Mouse (Mus musculus) intestine, embryonic 14.5 days (tissue): ENCODE data around the gene Lrig1. TPM values are rescaled to one million over a fixed set of nuclear protein-coding genes. Genes with fewer than 3 reads are reported as not detected.

Experiments used
- ATAC-seq: fragments of 200-750 bp; cut with Nextera tagmentation; replicated peaks from 2 replicates; pipeline ENCODE4 v1.8.0; 2017; ENCODE audit warnings: low read depth, moderate number of reproducible peaks, moderate TSS enrichment, moderate library complexity; ENCODE audit not compliant: low FRiP score, low TSS enrichment
- DNase-seq: peaks from one replicate; pipeline ENCODE4 v3.0.0-alpha.2; 2018; ENCODE audit warnings: low spot score
- H3K27ac ChIP-seq: fragments of 300-500 bp; sonication (generic); 2 replicates; pipeline ENCODE4 v1.5.1; 2014; ENCODE audit warnings: low read depth, mild to moderate bottlenecking, control low read depth
- H3K27me3 ChIP-seq: fragments of 300-500 bp; sonication (generic); replicated peaks from 2 replicates; pipeline ENCODE4 v1.6.1; 2014; ENCODE audit warnings: low read length, control low read depth; ENCODE audit not compliant: control insufficient read depth, insufficient read depth
- H3K36me3 ChIP-seq: fragments of 300-500 bp; sonication (generic); 2 replicates; pipeline ENCODE4 v1.6.1; 2014; ENCODE audit warnings: low read length, control low read depth; ENCODE audit not compliant: control insufficient read depth, insufficient read depth
- H3K4me1 ChIP-seq: fragments of 300-500 bp; sonication (generic); replicated peaks from 2 replicates; pipeline ENCODE4 v1.6.1; 2014; ENCODE audit warnings: low read length, control low read depth, mixed read lengths; ENCODE audit not compliant: control insufficient read depth, insufficient read depth
- H3K4me2 ChIP-seq: fragments of 300-500 bp; sonication (generic); 2 replicates; pipeline ENCODE4 v1.6.1; 2014; ENCODE audit warnings: low read length
- H3K4me3 ChIP-seq: fragments of 300-500 bp; sonication (generic); 2 replicates; pipeline ENCODE4 v1.5.1; 2014; ENCODE audit warnings: low read depth, low read length, control low read depth, mixed read lengths
- H3K9ac ChIP-seq: fragments of 300-500 bp; sonication (generic); 2 replicates; pipeline ENCODE4 v1.6.1; 2014; ENCODE audit warnings: mild to moderate bottlenecking, low read length
- H3K9me3 ChIP-seq: fragments of 300-500 bp; sonication (generic); 2 replicates; pipeline ENCODE4 v1.6.1; 2016; ENCODE audit warnings: low read length, control low read depth; ENCODE audit not compliant: control insufficient read depth
- WGBS: fragments of 180-500 bp; shearing (Covaris S2); extraction: QIAGEN DNeasy Blood & Tissue Kit; methylation state at CpG from one replicate; pipeline ENCODE4 v1.1.7; 2014; 5-methylcytosine and 5-hydroxymethylcytosine counted together
- polyA plus RNA-seq: library from polyadenylated mRNA; unstranded; fragments of >200 nt; fragmentation: Nextera tagmentation; extraction: Ambion mirVana; gene quantifications from 2 replicates; pipeline ENCODE4 v1.2.1, GENCODE M21; 2014

Gene Lrig1
- polyA plus RNA-seq, 1 experiment from 2014 or later = 32.8 TPM

GRCm38 (mm10) chr6:94631051-94631778 is 68.7 kb downstream of the Lrig1 start:
- no peak overlapping the region for H3K27ac ChIP-seq
- peaks cover 27% of the 10 kb centered on the region for H3K4me1 ChIP-seq
- ATAC-seq = no peak
- 65% methylated on average over 7 of the region's 7 CpGs for WGBS
- no peaks in the 10 kb centered on the region for H3K27me3 ChIP-seq
- no peak for DNase-seq
- H3K4me3 ChIP-seq = no peak overlapping the region
- no peaks in the 10 kb centered on the region for H3K9me3 ChIP-seq
- peaks cover 22% of the 10 kb centered on the region for H3K36me3 ChIP-seq
- H3K4me2 ChIP-seq = no peak overlapping the region
- H3K9ac ChIP-seq = no peak overlapping the region

GRCm38 (mm10) chr6:94628787-94629186 is 71.2 kb downstream of the Lrig1 start:
- 67% methylated on average over 6 of the region's 6 CpGs for WGBS
- ATAC-seq (no peak), DNase-seq (no peak)
- H3K9me3 ChIP-seq = no peaks in the 10 kb centered on the region
- no peaks in the 10 kb centered on the region for H3K27me3 ChIP-seq
- peaks cover 44% of the 10 kb centered on the region for H3K36me3 ChIP-seq
- H3K9ac ChIP-seq = no peak overlapping the region
- peaks cover 27% of the 10 kb centered on the region for H3K4me1 ChIP-seq
- H3K4me2 ChIP-seq = no peak overlapping the region
- H3K27ac ChIP-seq = no peak overlapping the region
- no peak overlapping the region for H3K4me3 ChIP-seq

GRCm38 (mm10) chr6:94627714-94628595 is 72.0 kb downstream of the Lrig1 start:
- 38% methylated on average over 15 of the region's 15 CpGs for WGBS
- peaks cover 27% of the 10 kb centered on the region for H3K4me1 ChIP-seq
- peaks cover 52% of the 10 kb centered on the region for H3K36me3 ChIP-seq
- ATAC-seq = no peak
- no peak overlapping the region for H3K9ac ChIP-seq
- H3K27me3 ChIP-seq = no peaks in the 10 kb centered on the region
- H3K4me2 ChIP-seq = no peak overlapping the region
- no peaks in the 10 kb centered on the region for H3K9me3 ChIP-seq
- no peak overlapping the region for H3K4me3 ChIP-seq
- H3K27ac ChIP-seq = no peak overlapping the region
- no peak for DNase-seq

GRCm38 (mm10) chr6:94626807-94627206 is 73.2 kb downstream of the Lrig1 start:
- Histone ChIP-seq H3K27ac (no peak overlapping the region), H3K4me1 (peaks cover 20% of the 10 kb centered on the region), H3K9ac (no peak overlapping the region), H3K4me2 (no peak overlapping the region), H3K36me3 (peaks cover 64% of the 10 kb centered on the region), H3K27me3 (no peaks in the 10 kb centered on the region), H3K9me3 (no peaks in the 10 kb centered on the region), H3K4me3 (no peak overlapping the region)
- WGBS = 61% methylated on average over 2 of the region's 2 CpGs
- ATAC-seq = no peak
- DNase-seq = no peak

- no peak overlapping the region for H3K9ac ChIP-seq
- H3K4me2 ChIP-seq = no peak overlapping the region
- H3K36me3 ChIP-seq = peaks cover 73% of the 10 kb centered on the region
- DNase-seq (no peak), ATAC-seq (no peak)
- no peak overlapping the region for H3K4me3 ChIP-seq
- peaks cover 12% of the 10 kb centered on the region for H3K4me1 ChIP-seq
- H3K27ac ChIP-seq = no peak overlapping the region
- WGBS = 56% methylated on average over 5 of the region's 5 CpGs
- no peaks in the 10 kb centered on the region for H3K27me3 ChIP-seq
- H3K9me3 ChIP-seq = no peaks in the 10 kb centered on the region
Observed at GRCm38 (mm10) chr6:94625896-94626295, 74.1 kb downstream of the Lrig1 start.

- Histone ChIP-seq H3K9ac (no peak overlapping the region), H3K4me1 (peaks cover 7% of the 10 kb centered on the region), H3K36me3 (peaks cover 86% of the 10 kb centered on the region), H3K4me3 (no peak overlapping the region), H3K27ac (no peak overlapping the region), H3K9me3 (no peaks in the 10 kb centered on the region), H3K4me2 (no peak overlapping the region), H3K27me3 (no peaks in the 10 kb centered on the region)
- DNase-seq (no peak), ATAC-seq (no peak)
- 87% methylated on average over 5 of the region's 5 CpGs for WGBS
Observed at GRCm38 (mm10) chr6:94624543-94624942, 75.4 kb downstream of the Lrig1 start.

GRCm38 (mm10) chr6:94622983-94623382 is 77.0 kb downstream of the Lrig1 start:
- peak; percentile 61; the same call in 1 of the 2 replicates for ATAC-seq
- WGBS = 86% methylated on average over 4 of the region's 4 CpGs
- Histone ChIP-seq H3K4me3 (no peak overlapping the region), H3K4me1 (peaks cover 3% of the 10 kb centered on the region; the same call in 1 of the 2 replicates), H3K4me2 (no peak overlapping the region), H3K36me3 (peaks cover 90% of the 10 kb centered on the region), H3K9me3 (no peaks in the 10 kb centered on the region), H3K27ac (no peak overlapping the region), H3K9ac (no peak overlapping the region), H3K27me3 (no peaks in the 10 kb centered on the region)
- DNase-seq = peak; percentile 78

- ATAC-seq (no peak), DNase-seq (no peak)
- Histone ChIP-seq H3K9me3 (no peaks in the 10 kb centered on the region), H3K4me3 (no peak overlapping the region), H3K27me3 (no peaks in the 10 kb centered on the region), H3K27ac (no peak overlapping the region), H3K36me3 (peaks cover 92% of the 10 kb centered on the region), H3K9ac (no peak overlapping the region), H3K4me1 (no peaks in the 10 kb centered on the region), H3K4me2 (no peak overlapping the region)
- 80% methylated on average over 9 of the region's 9 CpGs for WGBS
Observed at GRCm38 (mm10) chr6:94620801-94621301, 79.1 kb downstream of the Lrig1 start.
